Mouse (Mus musculus) MEL (cell line): Measurements from ENCODE around the gene Esf1.
"Not testable (repeated sequence)": the region's sequence is repeated elsewhere in the genome, so short reads cannot be mapped to it uniquely, and the experiment has no call there.

Source experiments
- E2F4 ChIP-seq: IDR thresholded peaks from 2 replicates; pipeline ENCODE4 v1.6.1; 2011; ENCODE audit warnings: low read depth, low read length, improper control_type of control experiment, borderline replicate concordance
- ELF1 ChIP-seq: IDR thresholded peaks from 2 replicates; pipeline ENCODE4 v1.6.1; 2014; ENCODE audit warnings: low read depth, mild to moderate bottlenecking, inconsistent platforms, low read length, improper control_type of control experiment, moderate library complexity
- EP300 ChIP-seq, 2 experiments: IDR thresholded peaks; 2 replicates each; pipeline ENCODE4 v1.6.1; 2011; ENCODE audit warnings: improper control_type of control experiment in 2 of 2, low read length in 2 of 2, low read depth in 1 of 2, mild to moderate bottlenecking in 1 of 2
- POLR2A ChIP-seq, 2 experiments: IDR thresholded peaks; 2 replicates each; pipeline ENCODE4 v1.6.1; 2011 to 2012; ENCODE audit warnings: low read length in 2 of 2, mild to moderate bottlenecking in 2 of 2, control low read depth in 1 of 2, improper control_type of control experiment in 1 of 2, low read depth in 1 of 2, moderate library complexity in 1 of 2; ENCODE audit not compliant: control insufficient read depth in 1 of 2, insufficient read depth in 1 of 2, poor library complexity in 1 of 2

- not testable (repeated sequence) for TF ChIP-seq EP300 (IDR thresholded peaks at IDR 0.05; ENCODE audit: low read depth in 1 of 2, low read length in 2 of 2); ELF1; E2F4; POLR2A (IDR thresholded peaks at IDR 0.05; ENCODE audit: control insufficient read depth in 1 of 2, insufficient read depth in 1 of 2, low read depth in 1 of 2, low read length in 2 of 2, poor library complexity in 1 of 2)
Measured at GRCm38 (mm10) chr2:140151743-140152142, 18.6 kb downstream of the Esf1 start, which contains the start of gene Gm17374.
